Mouse (Mus musculus) CH12.LX (cell line): ENCODE results near the gene H2-Ab1.

ENCODE experiments used
- CTCF ChIP-seq, 2 experiments: IDR thresholded peaks in 1 of 2; conservative IDR thresholded peaks in 1 of 2; 2 replicates each; pipeline ENCODE4 v1.5.1; 2011 to 2012; ENCODE audit warnings: low read depth in 2 of 2, low read length in 2 of 2, improper control_type of control experiment in 1 of 2, inconsistent platforms in 1 of 2, mild to moderate bottlenecking in 1 of 2, moderate library complexity in 1 of 2
- PAX5 ChIP-seq: IDR thresholded peaks from 2 replicates; pipeline ENCODE4 v1.6.1; 2012; ENCODE audit warnings: low read length, inconsistent platforms, mixed read lengths
- TCF12 ChIP-seq: IDR thresholded peaks from 2 replicates; pipeline ENCODE4 v1.6.1; 2014; ENCODE audit warnings: low read depth, mild to moderate bottlenecking, inconsistent platforms, low read length, improper control_type of control experiment
- USF1 ChIP-seq: IDR thresholded peaks from 2 replicates; pipeline ENCODE4 v1.6.1; 2014; ENCODE audit warnings: low read depth, mild to moderate bottlenecking, inconsistent platforms, low read length, improper control_type of control experiment
- USF2 ChIP-seq: conservative IDR thresholded peaks from 2 replicates; pipeline ENCODE4 v1.6.1; 2011; ENCODE audit warnings: low read depth, low read length, improper control_type of control experiment
- ZC3H11A ChIP-seq: IDR thresholded peaks from 2 replicates; pipeline ENCODE4 v1.6.1; 2012; ENCODE audit warnings: low read depth, mild to moderate bottlenecking, inconsistent platforms, low read length, improper control_type of control experiment

DNA sequence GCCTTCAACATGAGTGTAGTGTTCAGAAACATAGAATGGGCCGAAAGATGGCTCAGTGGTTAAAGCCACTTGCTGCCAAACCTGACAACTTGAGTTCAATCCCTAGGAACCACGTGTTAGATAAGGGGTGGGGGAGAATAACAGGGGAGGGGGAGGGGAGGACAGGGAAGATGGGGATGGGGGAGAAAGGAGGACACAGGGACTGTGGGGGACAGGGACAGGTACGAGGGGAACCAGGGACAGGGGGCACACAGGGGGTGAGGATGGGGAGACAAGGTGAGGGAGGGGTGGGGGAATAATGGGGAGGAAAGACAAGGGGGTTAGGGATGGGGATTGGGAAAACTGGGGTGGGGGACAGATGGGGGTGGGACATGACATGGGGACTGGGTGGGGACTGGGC is 17.1 kb upstream of the H2-Ab1 start:
- TF ChIP-seq USF1, result no peak
- TF ChIP-seq CTCF (conservative IDR thresholded peaks at IDR 0.05 in 1 of 2, IDR thresholded peaks at IDR 0.05 in 1 of 2; ENCODE audit: low read depth in 2 of 2, low read length in 2 of 2), result no peak
- TF ChIP-seq TCF12, result no peak
- no peak for TF ChIP-seq ZC3H11A
- no peak for TF ChIP-seq USF2
- TF ChIP-seq PAX5, result no peak
